Mouse (Mus musculus) left cerebral cortex, postnatal 4 days (tissue): ENCODE results near the gene Rnf152. TPM values are rescaled to one million over a fixed set of nuclear protein-coding genes. Genes with fewer than 3 reads are reported as not detected.

Experiments
- DNase-seq: peaks from one replicate; pipeline ENCODE4 v3.0.0-alpha.2; 2022
- intact Hi-C: fragments of 180-260 bp; cut with DNase I; formaldehyde crosslinking; loops from one replicate; pipeline ENCODE4 v1.15.1; 2025
- total RNA-seq, 2 experiments: library from RNA; stranded (reverse); gene quantifications; 2 replicates each; pipeline ENCODE4 v1.2.3; 2021

Gene Rnf152
- total RNA-seq, 2 experiments from 2014 or later: 36.3 to 38.9 TPM

DNA sequence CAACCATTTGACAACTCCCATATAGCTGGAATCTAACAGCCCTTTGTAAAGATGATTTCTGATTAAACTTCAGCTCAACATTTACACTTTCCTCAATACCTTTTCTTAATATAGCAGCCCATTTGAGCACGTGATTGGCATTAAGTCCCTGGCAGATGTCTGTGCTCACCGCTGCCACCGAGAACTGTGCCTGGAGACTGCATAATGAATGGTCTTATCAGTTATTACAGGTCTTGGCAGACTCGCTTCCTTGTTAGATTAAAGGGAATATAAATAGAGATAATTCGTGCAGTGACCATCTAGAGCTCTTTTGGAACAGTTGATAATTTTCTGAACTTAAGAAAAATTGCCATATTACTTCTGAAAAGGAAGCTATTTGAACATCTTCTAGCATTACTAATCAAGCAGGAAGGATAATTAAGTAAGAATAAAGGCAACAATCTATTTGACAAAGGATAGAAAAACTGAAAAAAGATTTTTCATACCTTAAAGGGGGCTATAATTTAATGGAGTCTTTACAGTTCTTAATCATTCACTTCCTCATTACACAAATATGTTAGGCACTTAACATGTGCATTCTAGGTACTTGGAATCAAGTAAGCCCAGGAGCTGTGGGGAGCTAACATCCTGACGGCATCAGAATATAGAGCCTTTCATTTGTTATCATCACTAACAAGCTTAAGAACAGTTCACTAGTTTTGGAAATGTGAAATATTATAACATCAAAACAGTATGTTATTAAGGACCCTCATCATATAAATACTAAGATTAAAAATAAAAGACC, 113.0 kb downstream of the Rnf152 start:
- no peak for DNase-seq
- intact Hi-C loops: no loop called here

DNA sequence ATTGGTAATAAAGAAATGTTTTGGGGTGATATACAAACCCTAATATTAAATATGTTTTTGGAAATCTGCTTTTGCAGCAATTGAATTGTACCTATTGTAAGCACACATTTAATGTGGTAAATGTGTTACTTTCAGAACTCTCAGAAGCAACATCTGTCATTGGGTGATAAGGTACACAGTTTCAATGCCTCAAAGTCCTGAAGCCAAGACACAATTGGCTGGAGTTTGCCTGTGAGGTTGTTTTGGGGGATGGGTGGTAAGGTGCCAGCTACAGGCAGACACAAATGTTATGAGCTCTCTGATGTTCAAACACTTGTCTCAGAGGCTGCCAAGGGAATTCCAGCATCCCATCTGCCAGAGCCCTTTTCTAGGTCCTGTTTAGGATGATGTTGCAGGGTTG, 116.3 kb downstream of the Rnf152 start:
- DNase-seq: no peak
- intact Hi-C loops: no loop called here
